Mouse (Mus musculus): ENCODE measurements around the gene Efl1.

DNA sequence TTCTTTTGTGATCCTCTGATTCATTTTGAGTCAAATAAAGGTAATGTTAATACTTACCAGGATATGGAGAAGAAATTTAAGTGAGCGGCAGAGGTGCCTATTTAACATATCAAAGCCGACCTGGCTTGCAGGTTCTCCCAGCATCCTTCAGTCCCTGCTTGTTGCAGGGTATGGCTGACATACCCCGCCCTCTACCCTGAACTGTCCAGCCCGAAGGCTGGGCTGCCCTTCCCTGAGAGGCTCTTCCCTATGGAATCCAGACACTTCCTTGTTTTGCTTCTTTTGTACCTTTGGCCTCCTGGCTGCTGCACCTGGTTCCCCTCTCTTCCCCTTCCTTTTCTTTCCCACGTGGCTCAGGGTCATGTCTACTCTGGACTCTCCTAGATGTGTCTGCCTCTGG lies 160.7 kb downstream of the Efl1 start:
- TF ChIP-seq MAX (IDR thresholded peaks at IDR 0.05; ENCODE audit: low read length) (no peak), CTCF (IDR thresholded peaks at IDR 0.05 in 2 of 3, conservative IDR thresholded peaks at IDR 0.05 in 1 of 3; ENCODE audit: control insufficient read depth in 1 of 3, insufficient read depth in 1 of 3, low read depth in 2 of 3, low read length in 3 of 3, poor library complexity in 1 of 3, severe bottlenecking in 1 of 3) (no peak), EP300 (IDR thresholded peaks at IDR 0.05; ENCODE audit: low read depth in 1 of 2, low read length in 2 of 2) (no peak), SMC3 (IDR thresholded peaks at IDR 0.05; ENCODE audit: low read depth, low read length) (no peak), GATA1 (IDR thresholded peaks at IDR 0.05; ENCODE audit: low read depth, low read length) (no peak), TCF12 (IDR thresholded peaks at IDR 0.05; ENCODE audit: low read depth, low read length) (no peak)

Data from MEL (cell line).